Mouse (Mus musculus) B cell, adult 2 months (primary cell): ENCODE data around the gene H2-DMb1.

Experiments used
- DNase-seq, 2 experiments: peaks; one replicate each; pipeline ENCODE4 v3.0.0; 2022

The H2-DMb1 gene

DNA sequence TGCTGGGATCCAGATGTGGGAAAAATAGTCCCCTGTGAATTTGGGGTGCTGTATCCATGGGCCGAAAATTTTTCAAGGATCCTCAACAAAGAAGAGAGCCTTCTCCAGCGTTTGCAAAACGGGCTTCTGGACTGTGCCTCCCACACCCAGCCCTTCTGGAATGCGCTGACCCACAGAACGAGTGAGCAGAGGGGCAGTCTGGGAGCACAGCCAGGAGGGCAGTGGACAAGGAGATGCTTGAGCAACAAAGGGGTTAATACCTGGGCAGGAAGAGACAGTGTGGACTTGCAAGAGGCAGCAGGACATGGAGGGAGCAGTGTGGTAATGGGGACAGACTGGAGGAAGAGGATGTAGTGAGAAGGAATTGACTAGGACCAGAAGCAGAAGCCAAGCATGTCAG, 2.7 kb downstream of the H2-DMb1 start:
- DNase-seq = peak in 1 of 2 experiments; percentile 14

DNA sequence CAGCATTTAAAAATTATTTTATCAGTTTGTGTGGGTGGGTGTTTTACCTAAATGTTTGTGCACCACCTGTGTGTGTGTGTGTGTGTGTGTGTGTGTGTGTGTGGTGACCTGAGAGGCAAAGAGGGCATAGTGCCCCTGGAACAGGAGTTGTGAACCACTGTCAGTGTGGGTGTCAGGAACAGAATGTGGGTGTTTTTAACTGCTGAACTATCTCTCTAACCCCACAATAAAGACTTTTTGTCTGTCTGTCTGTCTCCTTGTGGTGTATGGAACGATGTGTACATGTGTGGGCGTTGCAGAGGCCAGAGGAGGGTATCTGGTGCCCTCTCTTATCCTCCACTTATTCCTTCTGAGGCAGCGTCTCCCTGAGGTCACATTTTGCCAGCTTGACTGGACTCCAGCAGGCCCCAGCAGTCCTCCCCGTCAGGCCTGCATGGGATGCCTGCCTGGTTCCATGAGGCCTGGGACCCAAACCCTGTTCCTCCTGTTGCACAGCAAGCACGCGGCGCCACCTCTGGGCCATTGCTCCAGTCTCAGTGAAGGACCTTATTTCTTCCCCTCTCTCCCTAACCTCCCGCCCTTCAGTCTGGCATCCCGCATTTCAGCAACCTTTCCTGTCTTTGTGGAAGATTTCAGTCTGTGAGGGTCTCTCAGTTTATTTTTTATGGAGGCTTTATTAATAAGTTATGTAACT, 11.5 kb downstream of the H2-DMb1 start:
- peak; percentile 61 for DNase-seq

DNA sequence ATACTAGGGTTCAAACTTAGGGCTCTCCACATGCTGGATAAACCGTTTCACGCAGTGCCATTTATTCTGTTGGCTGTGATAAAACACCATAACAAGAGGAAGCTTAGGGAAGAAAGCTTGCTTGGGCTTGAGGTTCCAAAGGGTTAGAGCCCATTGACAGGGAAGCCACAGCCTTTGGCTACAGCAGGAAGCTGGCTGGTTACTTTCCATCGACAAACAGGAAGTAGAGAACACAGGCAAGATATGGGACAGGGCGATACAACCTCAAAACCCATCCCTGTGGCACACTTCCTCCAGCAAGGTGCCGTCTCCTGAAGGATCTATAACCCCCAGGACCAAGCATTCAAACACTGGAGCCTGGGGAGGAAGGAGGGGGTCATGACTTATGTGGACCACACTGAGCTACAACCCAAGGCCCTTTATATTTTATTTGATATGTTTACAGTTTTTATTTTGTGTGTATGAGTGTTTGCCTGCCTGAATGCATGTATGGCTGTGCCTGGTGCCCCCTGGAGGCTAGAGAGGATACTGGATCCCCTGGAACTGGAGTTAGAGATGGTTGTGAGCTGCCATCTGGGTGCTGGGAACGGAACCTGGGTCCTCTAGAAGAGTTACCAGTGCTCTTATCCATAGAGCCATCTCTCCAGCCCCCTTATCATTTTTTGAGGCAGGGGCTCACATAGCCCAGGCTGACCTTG, 12.3 kb downstream of the H2-DMb1 start:
- peak; percentile 70 to 73 for DNase-seq

DNA sequence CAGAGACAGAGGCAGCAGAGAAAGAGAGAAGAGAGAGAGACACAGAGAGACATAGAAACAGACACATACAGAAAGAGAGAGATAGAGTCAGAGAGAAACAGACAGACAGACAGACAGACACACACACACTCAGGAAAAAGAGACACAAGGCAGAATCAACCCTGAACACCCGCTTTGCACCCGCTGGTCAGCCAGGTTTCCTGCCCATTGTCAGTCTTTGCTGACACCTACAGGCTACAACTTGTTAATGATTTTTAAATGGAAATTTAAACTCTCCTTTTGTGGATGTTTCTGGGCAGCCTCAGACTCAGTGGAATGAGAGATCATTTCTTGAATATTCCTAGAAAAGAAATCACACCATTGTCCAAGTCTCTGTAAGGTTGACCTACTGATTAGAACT, 16.4 kb downstream of the H2-DMb1 start:
- peak; percentile 68 to 72 for DNase-seq

DNA sequence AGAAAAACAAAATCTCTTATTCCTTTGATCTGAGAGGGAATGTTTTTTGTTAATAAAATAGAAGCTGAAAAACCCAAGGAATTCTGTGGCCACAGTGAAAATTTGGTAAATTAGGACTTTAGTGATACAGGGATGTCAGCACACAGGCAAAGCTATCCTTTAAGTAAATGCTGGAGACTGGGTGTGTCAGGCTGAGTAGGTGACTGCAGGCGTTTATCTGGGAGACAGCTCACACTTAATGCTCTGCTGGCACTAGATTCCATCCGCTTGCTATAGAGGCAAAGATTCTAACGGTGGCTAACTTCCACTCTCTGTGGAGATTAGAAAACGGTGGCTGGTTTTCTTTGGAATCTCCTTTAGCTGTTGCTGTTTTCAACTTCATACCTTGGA, 17.6 kb downstream of the H2-DMb1 start:
- no peak for DNase-seq

DNA sequence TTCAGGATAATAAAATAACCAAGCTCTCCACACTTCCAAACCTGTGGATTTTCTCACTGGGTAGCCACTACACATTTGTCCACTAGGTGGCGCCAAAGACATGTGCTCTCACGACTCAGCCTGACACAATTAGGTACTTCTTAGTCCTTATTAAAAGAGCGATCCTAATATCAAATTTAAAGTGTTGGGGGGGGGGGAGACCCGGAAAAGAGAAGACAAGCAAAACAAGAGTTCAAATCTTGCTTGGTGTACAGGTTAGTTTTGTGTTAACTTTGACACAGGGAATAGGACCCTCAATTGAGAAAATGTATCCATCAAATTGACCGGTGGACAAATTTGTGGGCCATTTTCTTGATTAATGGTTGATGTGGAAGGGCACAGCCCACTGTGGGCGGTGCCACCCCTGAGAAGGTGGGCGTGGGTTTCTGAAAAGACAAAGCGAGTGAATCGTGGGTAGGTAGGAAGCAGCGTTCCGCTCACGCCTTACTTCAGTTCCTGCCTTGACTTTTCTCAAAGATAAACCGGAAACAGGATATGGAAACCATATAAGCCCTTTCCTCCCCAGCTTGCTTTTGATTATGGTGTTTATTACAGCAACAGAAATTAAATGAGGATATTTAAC, 18.1 kb downstream of the H2-DMb1 start:
- peak; percentile 92 to 93 for DNase-seq

DNA sequence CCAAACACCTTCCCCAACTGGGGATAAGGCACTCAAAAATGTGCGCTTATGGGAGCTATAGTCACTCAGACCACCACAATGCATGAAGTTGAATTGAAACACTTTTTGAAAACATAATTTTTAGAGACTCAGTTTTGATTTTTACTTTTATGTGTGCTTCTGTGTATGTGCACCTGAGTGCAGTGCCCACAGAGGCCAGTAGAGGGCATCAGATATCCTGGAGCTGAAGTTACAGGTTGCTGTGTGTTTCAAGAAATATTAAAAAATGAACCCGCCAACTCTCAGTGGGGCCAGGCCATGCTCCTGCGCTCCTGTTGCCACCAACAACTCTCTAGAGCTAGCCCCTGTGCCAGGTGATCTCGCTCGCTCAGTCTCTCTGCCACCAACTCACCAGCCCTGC, 19.7 kb downstream of the H2-DMb1 start:
- DNase-seq = no peak

DNA sequence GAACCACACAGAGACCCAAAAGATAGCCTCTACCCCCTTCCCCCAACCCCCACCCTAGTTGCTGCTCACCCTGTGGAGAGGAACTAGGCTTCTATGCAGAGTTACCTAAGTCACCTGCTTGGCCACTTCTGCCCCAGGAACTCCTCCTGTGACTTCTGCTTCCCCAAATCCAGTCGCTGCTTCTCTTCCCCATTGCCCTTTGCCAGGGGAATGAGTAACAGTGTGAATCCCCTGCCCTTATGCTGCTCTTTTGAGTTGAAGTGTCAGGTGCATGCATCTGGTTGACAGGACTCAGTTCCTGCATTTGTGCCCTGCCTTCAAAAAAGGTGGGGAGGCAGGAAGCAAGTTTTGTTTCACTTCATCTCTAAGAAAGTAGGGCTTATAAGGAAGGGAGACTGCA, 21.2 kb downstream of the H2-DMb1 start:
- peak; percentile 61 to 64 for DNase-seq

DNA sequence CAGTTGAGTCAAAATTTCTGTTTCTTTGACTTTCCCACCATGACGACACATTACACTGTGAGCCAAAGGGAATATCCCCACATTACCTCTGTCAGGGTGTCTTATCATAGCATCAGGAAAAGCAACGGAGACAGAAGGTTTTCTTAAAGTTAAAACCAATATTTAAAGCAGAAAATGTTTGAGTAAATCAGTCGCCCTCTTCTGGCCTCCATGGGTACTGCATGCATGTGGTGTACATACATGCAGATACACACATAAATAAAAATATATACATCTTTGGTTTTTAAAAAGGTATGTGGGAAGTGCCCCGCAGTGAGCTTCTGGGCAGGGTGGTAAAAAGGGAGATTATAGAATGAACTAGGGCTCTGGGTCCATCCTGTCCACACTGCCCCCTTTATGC, 24.3 kb downstream of the H2-DMb1 start:
- DNase-seq = peak; percentile 62 to 69

DNA sequence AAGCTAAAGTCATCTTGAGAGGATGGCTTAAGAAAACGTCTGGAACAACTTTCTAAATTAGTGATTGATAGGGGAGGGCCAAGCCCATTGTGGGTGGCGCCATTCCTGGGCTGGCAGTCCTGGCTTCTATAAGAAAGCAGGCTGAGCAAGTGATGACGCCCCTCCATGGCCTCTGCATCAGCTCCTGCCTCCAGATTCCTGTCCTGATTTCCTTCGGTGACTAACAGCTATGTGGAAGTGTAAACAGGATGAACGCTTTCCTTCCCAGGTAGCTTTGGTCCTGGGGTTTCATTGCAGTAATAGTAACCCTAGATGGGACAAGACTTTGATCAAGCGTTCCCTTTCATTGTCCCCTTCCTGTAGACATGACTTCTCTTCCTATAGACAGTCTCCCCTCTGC, 26.1 kb downstream of the H2-DMb1 start:
- no peak for DNase-seq

DNA sequence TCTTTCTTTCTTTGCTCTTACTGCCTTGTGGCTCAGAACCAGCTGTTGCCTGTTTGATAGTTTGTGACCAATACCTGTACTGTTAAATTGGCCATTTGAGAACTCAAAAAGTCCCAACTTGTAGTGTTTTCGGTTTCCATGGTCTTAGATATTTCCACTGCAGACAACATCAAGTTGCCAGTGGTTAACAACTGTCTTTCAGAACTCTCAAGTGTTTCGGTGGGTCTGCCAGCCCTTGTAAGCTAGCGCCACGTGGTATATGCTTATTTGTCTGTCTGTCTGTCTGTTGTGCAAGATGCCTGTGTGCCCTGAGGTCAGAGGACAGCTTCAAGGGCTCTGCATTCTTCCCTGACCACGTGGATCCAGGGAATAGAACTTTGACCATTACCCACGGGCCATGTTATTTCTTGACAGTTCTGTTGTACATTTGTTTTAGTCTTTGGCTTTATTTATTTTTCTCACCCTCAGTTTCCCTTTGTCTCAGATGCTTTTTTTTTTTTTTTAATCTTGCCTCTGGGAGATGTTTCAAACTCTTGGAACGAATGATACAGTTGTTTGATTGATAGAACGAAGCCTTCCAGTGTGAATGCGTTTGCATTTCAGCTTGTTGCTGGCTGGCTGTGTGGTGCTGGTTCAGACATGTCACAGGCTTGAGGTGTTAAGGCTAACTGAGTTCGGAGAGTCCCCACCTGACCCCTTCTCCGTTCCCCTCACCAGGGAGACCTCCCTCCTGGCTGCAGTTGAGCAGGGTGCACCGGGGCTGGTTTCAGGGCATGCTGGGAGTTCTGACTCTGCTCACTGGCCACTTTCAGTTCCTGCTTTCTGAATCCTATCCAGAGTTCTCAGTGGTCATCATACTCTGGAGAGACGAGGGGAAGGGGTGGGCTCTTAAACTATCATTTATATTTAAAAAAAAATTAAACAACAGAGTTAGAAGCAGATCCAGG, 27.3 kb downstream of the H2-DMb1 start:
- DNase-seq = no peak

DNA sequence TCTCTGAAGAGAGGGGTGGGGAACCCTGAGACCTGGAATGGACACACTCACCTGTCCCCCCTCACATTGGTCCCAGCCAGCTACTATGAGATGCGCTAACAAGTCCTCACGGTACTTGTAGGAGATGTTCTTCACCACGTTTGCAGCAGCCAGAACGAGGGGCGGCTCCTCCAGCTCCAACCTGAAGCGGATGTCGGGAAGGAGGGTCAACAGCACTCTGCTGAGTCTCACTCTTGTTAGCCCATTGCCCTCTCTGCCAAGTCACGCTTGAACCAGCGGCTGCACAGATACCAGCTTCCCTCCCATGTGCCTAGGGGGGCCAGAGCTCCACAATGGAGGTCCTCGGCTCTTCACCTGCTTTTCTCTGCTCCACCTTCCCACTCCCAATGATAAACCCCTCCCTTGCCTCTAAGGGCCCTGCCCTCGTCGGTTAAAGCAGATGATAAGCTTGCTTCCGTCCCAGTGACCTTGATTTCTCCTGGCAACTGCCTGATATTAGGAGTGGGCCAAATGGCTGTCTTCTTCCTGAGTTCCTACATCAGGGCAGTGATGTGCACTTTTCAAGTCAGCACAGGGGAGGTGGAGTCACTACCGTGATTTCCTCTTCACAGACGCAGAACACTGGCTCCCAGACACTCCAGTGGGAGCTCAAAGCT, 30.8 kb downstream of the H2-DMb1 start:
- DNase-seq = no peak

DNA sequence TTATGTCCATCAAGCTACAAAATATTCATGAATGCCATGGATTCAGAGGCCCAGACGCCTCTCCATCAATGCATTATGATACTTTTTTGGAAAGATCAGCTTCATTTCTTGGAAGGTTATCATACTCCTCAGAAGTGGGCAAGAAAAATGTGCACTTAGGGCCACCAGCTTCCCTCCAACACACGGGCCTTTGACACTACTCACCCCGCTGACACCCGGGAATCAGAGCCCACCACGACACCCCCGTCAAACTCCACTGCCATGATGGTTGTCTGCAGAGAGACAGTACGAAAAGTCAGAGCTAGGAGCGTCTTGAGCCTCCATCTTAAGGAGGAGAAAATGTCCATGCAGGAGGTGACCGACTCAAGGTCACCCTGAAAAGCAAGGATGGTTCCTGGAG, 32.7 kb downstream of the H2-DMb1 start:
- no peak for DNase-seq

DNA sequence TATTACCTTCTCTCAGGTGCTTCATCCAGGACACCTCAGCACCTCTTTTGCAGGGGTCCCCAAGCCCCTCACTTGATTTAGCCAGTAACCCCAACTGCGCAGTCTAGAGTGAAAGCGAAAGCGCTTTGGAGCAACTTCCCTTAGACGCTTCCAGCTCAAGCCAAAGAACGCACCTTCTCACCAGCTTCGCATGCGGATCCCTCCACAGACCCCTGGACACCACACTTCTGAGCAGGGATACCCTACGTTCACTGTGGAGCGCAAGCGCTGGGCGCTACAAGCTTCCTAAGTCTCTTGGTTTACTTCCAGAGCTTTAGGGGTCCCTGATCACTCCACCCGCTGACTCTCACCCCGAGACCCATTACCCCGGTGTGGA, 34.0 kb downstream of the H2-DMb1 start:
- DNase-seq = no peak

DNA sequence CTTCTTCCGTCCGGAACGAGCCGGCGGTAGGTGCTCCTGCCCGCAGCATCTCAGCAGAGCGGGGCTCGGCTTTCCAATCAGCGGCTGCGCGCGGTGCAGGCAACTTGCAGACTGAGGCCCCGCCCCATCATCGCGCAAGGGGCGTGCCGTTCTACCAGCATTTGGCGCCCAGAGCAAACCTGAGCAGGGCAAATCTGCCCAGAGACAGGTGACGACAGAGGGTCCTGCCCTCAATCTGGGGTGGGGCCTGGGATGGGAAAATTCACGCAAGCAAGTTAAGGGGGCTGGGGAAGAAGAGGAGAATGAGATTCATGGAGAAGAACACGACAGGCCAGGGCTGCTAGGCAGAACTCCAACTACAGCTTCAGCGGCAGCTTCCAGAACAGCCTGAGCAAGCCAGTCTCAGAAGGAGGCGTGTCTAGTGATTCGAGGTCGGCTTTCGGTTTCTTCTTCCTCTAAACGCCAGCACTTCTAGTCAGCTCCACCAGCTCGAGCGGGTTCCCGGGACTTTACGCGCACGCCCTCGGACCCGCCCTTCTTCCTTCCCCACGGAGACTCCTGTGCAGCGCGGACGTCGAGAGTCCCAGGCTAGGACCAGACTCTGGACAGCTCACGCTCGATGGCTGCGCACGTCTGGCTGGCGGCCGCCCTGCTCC, 34.5 kb downstream of the H2-DMb1 start, which contains the start of the genes Tap1 and Psmb9:
TSS of gene Tap1 (plus strand) at position 293 of the 656 bp plus-strand sequence.
TSS of gene Psmb9 (minus strand) at position 504 of the 656 bp plus-strand sequence.
- peak; percentile 99 for DNase-seq

DNA sequence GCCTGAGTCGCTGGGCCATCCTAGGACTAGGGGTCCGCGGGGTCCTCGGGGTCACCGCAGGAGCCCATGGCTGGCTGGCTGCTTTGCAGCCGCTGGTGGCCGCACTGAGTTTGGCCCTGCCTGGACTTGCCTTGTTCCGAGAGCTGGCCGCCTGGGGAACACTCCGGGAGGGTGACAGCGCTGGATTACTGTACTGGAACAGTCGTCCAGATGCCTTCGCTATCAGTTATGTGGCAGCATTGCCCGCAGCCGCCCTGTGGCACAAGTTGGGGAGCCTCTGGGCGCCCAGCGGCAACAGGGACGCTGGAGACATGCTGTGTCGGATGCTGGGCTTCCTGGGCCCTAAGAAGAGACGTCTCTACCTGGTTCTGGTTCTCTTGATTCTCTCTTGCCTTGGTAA, 35.1 kb downstream of the H2-DMb1 start:
- peak in 1 of 2 experiments; percentile 40 for DNase-seq

DNA sequence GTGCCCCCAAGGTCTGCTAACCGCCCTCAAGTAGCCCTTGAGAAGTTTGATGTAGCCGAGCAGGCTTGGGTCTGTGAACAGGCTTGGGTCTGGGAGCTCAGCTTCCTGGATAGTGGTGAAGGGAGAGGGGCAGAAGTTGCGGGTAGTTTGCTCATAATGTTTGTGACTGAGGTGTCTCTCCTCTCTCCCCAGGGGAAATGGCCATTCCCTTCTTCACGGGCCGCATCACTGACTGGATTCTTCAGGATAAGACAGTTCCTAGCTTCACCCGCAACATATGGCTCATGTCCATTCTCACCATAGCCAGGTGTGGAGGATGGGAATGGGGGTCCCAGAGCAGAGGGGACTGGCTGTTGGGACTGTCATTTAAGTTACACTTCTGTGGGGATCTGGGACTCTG, 36.1 kb downstream of the H2-DMb1 start:
- DNase-seq = no peak

DNA sequence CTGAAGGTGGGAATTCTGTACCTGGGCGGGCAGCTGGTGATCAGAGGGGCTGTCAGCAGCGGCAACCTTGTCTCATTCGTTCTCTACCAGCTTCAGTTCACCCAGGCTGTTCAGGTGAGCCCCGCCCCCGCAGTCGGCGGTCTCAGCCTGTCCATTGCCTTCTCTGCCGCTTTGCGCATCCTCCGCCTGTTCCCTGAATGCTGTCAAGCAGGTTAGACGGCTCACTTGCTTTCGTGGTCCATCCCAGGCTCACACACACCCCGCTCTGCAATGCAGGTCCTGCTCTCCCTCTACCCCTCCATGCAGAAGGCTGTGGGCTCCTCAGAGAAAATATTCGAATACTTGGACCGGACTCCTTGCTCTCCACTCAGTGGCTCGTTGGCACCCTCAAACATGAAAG, 40.0 kb downstream of the H2-DMb1 start:
- DNase-seq = no peak

DNA sequence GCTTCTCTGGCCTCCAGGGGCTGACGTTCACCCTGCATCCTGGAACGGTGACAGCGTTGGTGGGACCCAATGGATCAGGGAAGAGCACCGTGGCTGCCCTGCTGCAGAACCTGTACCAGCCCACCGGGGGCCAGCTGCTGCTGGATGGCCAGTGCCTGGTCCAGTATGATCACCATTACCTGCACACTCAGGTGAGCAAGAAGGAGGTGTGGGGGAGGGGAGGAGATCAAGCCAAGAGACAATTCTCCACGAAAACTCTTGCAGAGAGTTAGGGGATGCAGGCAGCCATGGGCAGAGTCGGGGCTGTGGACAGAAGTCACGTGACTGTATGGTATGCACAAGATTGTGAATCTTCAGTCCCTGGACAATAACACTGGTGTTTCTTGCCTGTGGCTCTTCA, 40.6 kb downstream of the H2-DMb1 start:
- DNase-seq = no peak

DNA sequence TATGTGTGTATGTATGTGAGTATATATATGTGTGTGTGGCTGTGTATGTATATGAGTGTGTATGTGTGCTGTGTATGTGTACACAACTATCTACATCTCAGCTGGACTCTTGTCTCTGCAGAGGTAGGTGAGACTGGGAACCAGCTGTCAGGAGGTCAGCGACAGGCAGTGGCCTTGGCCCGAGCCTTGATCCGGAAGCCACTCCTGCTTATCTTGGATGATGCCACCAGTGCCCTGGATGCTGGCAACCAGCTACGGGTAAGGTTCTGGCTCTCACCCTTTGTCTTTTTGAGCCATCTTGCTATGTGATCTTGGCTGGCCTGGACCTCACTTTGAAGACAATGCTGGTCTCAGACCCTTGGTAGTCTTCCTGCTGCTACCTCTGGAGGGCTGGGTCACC, 41.9 kb downstream of the H2-DMb1 start:
- no peak for DNase-seq

DNA sequence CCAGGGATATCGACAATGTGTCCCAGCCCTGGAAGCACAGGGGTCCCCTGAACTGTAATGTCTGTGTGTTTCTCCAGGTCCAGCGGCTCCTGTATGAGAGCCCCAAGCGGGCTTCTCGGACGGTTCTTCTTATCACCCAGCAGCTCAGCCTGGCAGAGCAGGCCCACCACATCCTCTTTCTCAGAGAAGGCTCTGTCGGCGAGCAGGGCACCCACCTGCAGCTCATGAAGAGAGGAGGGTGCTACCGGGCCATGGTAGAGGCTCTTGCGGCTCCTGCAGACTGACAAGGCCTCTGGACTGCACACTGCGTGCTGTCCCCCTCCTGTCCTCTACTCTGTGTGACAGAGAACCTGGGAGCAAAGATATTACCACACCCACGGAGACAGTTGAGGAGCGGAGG, 43.6 kb downstream of the H2-DMb1 start:
- DNase-seq = peak; percentile 73 to 75
